Mouse (Mus musculus) heart, adult 18-20 months (tissue): Measurements from ENCODE around the gene Bbs12. TPM values are rescaled to one million over a fixed set of nuclear protein-coding genes. Genes with fewer than 3 reads are reported as not detected.

ENCODE experiments used
- DNase-seq, 2 experiments: peaks; one replicate each; pipeline ENCODE4 v3.0.0; 2021 to 2022; ENCODE audit warnings: mixed read lengths in 1 of 2
- long read RNA-seq, 2 experiments: library from polyadenylated mRNA; stranded (forward); transcript quantifications; one replicate each; pipeline ENCODE4 v2.0.0; 2021
- total RNA-seq, 2 experiments: library from RNA; stranded (reverse); gene quantifications; 2 replicates each; pipeline ENCODE4 v1.2.3; 2021

The Bbs12 gene
- 1 to 10 TPM in 1 of 2 experiments, under 1 TPM in 1; 0.77 to 1.2 TPM for total RNA-seq
- long read RNA-seq, experiment 1, partial matches to known transcripts: 0 of 2 reads
- long read RNA-seq, experiment 1, other reads (novel, unspliced or antisense): 1 of 2 reads
- long read RNA-seq, experiment 2: 0 reads

DNA sequence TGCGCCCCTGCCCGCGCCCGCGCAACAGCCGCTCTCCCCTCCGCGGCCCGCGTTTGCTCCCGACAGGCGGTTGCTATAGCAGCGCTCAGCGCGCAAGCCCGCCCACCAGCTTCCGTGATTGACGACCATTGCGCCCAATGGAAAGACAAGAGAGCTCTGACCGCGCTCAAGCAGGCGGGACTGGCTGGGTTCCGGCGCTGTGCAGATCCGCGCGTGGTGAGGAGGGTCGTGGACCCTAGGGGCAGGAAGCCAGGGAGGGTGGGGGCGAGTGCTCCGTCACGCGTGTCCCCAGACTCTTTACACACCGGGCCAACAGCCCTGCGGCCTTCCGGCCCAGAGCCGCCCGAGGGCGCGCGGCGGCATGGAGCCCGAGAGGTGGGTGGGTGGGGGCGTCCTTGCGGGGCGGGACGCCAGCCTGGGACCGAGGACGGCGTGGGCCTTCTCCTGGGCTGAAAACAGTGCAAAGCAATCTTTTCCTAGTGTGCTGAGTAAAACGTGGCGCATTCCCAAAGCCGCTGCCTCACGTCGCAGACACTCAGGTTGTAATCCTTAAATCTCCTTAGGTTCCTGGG, at the start of gene Bbs12, which contains the start of gene Cetn4:
Gene Bbs12 (plus strand): TSS at position 185 of the 572 bp plus-strand sequence.
Gene Cetn4 (minus strand): TSS at position 339 of the 572 bp plus-strand sequence.
- DNase-seq: peak; percentile 97 to 99

DNA sequence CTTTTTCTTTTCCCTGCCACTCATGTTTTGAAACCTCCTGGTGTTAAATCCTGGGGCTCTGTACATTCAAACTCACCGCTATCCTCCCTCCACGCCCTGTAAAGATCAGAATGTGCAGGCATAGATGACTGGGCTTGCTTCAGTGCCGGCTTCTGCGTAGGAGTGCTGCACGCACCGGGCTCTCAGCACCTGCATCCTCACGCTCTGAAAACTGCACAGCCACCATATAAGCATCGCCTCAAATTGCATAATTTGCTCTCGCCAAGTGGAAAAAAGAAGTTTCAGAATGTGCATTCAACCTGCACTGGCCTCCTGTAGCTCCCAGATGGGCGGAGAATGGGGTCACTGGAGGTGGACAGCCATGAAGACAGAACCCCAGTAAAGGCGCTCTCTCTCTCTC, 44.0 kb upstream of the Bbs12 start:
- DNase-seq: no peak

DNA sequence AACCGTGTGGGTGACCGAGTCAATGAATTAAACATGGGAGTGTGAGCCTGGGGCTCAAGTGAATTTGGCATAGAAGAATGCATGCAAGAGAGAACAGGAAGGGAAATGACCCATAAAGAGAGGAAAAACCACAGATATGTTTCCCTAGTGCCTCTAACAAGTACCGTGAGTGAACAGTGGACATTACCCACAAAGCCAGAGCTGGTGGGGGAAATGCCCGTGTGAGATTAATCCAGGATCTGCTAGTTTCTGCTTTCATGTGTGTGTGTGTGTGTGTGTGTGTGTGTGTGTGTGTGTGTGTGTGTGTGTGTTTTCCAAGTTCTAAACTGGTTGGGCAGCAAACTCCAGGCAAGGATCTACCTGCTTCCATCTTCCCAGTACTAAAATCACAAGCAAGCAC, 42.4 kb upstream of the Bbs12 start:
- DNase-seq: no peak

DNA sequence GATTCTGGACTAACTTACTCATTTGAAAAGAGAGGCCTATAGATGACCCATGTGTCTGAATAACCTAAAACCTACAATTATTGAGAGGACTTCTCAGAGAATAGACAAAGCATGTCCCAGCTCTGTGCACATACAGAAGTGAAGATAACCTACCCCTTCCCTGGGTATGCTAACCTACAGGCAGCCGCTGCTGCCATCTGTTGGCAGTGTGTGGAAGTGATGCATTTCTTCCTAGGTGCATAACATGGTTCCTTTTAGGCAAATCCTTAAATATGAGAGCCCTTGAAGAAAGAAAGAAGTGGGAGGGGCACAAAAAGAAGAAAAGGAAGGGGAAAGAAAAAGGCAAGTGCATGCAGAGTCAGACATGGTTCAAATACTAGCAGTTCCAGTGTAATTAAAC, 41.1 kb upstream of the Bbs12 start:
- DNase-seq: peak; percentile 22 to 62

DNA sequence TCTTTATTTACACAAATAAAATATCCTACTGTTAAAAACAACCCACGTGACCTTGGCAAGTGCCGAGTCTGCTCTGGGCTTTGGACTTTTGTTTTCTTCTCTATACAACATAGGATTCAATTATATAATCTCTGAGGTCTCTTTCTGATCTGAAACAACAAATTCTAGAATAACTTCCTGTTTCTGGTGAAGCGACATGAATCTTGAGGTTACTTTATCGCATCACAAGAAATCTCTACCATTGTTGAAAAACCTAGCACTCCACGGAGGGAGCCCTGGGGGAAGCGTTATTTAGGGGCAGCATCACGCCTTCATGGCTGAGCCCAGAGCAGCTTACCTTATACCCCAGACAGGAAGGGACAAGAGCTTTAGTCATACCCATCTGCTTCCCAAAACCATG, 39.3 kb upstream of the Bbs12 start:
- no peak for DNase-seq

DNA sequence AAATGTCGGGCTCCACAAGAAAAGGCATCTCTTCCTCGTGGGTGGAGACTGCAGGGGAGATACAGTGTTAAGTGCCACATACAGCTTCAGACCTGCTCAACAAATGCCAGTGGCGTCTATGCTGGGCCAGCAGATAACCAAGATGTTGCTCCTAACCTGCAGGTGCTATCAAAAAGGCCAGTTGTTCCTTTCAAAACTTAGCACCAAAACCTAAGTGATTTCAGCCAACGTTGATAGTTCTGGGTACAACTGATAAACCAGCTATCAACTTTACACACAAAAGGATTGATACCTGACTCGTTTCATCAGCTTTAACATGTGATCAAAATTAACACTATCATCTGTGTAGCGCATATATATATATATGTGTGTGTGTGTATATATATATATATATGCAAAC, 37.7 kb upstream of the Bbs12 start:
- no peak for DNase-seq

DNA sequence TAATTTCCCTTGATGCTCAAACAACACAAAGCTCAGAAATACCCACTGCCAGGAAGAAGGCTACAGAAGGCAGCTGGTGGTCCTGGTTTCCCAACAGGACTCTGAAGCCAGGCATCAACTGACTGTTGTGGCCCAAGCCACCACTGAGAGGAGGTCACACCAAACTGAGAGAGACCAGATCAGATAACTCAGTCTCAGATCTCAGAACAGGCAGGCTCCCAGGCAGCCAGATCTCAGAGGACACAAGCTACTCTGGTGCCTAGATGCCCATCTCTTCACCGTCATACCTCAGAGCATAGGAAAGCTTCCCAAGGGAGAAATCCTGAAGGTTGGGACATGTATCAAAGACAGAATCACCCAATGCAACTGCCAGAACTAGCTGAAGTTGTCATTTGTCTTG, 32.1 kb upstream of the Bbs12 start:
- DNase-seq: no peak

DNA sequence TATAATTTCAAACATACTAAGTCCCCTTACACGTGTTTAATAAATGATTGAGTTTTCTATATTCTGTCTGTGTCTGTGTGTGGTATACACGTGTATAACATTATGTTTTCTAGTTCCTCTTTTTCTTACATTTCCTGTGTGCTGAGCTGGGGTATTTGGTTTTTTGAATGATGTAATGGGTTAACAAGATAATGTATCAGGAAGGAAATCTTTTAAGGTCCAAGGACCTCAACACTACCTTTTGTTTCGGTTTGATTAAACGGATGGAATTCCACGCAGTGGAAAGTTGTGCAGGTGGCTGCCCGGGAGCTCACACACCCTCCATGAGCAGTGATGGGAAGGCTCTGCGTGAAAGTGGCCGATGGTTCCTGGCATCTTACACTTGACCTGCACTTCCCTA, 31.5 kb upstream of the Bbs12 start:
- no peak for DNase-seq

DNA sequence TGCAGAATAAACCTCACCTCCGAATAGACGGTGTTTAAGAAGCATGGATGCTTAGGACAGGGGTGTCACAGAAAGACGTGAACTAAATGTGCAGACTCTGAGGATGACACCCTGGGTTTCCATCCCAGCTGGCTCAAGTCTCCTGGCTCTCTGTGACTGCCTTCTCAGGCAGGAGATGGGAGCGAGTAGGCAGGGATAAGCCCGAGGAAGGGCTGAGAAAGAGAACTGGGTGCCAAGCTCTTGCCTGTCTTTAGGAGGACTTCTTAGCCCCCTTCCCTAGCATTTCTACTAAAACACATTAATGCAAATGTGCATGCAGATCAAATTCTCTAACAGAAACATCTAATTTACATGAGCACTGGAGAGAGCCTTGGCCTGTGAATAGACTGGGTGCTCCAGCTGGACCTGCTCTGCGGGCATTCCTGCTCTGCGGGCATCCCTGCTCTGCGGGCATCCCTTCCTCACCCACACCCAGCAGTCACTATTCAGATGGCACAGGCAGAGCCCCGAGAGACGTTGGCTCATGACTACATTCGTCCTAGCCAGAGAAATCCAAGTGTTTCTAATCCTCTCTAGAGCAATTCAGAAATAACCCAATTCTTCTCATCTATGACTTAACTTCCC, 29.9 kb upstream of the Bbs12 start:
- DNase-seq: no peak

DNA sequence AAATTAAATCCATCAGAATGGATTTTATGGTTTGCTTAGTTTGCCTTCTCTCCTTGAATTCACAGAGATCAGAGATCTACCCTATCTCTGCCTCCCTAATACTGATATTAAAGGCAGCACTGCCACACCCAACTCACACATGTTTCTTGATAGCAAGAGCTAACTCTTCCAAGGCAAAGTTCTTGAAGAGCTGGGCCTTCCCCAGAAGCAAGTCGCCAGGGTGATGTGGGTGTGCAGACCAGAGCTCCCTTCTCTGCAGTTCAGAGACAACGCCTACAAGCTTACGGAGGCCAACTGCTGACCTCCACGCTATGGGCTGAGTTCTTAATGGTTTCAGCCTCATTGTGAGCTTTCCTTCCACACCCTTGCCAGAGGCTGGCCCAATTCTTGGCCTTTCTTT, 29.1 kb upstream of the Bbs12 start:
- no peak for DNase-seq

DNA sequence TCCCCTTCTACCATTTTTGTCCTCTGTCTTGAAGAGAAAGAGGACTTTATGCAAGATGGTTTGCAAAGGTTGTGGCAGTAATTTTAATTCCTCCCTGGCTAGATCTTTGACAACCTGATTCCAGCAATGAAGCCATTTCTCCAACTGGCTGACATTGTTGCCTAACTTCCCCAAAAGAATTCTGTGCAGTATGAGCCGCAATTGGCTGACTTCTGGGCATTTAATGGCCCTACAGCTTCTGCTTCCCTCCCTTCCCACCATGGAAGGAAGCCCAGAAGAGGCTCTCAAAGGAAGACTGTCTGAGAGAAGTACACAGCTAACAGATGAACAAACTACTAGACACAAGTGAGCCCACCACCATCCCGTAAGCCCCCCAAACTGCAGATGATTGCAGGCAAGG, 23.1 kb upstream of the Bbs12 start:
- DNase-seq: no peak

DNA sequence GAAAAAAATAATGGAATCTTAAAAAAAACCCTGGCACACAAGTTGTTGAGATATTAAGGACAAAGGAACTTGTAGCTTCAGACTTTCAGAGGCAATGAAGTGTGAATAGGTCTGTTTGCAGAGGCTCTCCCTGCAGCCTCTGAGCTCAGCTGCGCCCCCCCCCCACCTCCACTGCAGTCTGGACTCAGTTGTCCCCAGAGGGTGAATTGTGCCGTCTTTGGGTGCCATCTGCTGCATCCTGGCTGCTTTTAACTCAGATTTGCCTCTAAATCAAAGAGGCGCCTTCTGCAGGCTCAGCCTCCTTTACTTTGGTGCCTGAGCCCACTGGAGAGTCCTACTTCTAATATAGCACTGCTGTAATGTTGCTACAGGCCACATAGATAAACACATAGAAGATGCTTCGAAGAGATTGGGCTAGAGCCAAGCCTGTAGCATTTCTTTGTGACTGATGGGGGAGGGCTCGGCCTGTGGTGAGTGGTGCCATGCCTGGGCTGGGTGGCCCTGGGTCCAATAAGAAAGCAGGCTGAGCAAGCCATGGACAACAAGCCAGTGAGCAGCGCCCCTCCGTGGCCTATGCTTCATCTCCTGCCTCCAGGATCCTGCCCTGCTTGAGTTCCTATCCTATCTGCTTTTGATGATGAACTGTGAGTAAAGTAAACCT, 21.3 kb upstream of the Bbs12 start:
- no peak for DNase-seq

DNA sequence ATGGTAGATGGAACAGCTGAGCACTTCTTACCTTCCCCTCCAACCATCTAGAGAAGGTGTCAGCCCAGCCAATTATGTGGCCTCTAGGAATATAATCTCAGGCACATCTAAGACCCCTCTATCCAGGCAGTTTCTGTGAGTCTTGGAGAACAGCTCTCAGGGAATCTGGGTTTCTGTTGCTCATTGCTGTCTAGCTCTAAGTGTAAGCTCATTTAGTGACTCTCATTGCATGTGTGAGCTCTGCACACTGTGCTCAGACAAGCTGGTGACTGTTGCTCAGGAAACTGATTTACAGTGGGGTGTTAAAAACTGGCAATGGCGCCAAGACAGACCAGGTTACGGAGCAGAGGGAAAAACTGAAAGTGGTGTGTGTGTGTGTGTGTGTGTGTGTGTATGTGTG, 20.4 kb upstream of the Bbs12 start:
- DNase-seq: no peak

DNA sequence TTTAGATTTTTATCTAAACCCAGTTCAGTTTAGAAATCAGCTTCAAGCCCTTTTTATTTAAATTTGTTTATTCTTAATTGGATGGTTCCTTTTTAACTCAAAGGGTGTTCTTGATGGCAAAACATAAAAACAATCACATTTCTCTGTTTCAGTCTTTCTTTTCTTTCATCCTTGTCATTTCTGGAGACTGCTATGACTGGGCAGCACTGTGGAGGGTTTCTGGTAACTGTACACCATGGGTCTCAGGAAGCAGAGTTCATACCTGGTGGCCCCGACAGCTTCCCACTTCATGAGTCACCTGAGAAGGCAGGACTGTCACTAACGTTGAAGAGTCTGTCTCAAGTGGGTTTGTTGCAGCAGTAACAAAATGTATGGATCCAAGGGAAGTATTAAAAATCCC, 19.7 kb upstream of the Bbs12 start:
- DNase-seq: no peak

DNA sequence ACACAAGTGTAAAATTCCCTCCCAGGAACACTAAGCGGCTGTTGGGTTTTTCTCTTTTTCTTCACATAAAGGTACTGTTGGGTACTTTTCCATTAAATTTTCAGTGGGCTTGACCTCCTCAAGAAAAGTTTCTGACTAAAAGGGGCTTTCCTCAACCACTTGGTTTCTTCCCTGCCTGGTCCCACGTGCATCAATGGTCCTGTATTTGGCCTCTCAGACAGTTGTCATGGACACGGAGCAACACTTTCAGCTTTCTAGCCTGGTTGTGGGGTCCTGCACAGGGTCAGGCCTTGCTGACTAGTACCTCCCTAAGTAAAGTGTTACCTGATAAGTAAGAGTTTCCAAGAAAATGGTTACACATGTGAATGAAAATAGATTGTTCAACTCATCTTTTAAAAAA, 12.9 kb upstream of the Bbs12 start:
- no peak for DNase-seq

DNA sequence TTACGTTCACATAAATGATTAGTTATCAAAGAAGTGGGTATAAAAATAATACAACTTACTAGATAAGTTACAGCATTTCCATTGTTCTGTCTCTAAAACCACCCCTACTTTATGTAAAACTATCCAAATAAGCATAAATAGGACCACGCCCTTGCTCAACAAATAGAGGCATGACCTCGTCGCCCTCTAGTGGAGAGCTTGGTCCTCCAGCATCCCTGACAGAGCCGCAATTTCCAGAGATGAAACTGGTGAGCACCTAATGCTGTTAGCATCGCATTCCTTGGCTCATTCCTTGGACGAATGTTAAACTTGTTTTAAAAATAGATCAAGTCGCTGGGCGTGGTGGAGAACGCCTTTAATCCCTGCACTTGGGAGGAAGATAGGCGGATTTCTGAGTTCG, 9.7 kb upstream of the Bbs12 start:
- DNase-seq: peak; percentile 32 to 55

DNA sequence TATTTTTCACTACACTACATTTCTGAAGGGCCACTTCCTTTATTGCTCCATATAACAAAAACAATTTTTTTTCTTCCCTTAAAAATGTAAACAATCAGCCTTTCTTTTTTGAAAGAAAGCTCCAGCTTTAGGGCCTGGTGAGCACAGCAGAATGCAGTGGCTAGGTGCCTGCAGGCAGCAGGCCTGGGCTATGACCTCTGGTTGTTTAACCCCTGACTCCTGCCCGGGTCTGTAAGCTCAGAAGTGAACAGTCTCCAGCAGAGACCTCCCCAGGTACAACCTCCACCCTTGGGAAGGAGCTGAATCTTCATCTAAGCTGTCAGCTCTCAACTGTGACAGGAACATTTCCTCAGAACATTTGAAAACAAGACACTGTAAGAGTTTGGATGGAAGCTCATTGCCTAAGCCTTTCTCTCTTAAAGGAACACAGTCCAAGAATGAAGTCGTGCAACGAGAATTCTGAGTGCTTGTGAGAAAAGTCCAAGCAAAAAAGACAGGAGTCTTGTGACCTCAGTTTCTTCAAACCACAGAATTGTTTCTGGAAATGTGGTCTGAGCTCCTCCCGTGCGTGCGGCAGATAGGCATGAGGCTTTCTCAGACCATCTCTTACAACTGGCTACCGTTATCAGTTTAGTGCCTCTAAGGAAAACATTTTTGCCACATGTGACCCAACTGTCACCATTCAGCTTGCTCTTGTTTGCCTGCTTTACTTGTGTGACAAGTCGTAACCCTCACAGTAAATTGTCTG, 8.8 kb upstream of the Bbs12 start:
- no peak for DNase-seq

DNA sequence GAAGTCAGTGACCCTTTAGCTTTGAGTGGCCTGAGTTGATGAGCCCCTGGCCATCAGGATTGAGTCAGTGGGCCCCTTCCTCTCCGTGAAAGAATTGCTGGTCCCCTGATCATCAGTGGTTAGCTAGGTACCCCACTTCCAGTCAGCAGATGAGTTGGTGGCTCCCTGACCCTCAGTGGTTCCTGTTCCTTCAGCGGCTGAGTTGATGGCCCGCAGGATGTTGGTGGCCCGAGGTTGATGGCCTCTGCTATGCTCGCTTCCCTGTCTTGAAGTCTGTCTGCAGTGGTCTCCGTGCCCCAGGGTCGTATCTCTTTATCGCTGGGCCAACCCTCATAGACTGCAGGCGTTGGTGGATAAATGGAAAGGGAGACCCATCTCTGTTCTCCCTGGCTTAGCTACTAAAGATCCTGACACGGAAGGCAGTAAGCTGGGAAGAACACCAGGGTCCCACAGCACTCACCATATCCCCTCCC, 421 bp upstream of the Bbs12 start:
- no peak for DNase-seq

DNA sequence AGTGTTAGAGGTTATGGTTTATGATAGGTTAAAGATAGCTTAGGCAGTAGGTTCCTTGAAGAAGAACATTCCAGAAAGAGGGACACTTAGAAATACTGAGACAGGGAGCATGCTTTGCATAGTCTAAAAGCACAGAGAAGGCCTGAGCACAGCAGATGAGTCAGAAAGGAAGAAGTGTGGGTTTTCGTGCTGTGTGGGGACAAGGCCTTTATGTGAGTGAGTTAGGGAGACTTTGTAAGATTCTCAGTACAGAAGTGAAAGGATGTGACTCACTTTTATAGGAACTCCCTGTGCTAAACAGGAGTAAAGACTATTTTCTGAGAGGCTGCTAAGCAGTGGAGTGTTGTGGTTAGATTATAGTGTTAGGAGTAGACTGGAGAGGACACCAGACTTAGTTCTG, 1.0 kb downstream of the Bbs12 start:
- peak; percentile 21 to 41 for DNase-seq

DNA sequence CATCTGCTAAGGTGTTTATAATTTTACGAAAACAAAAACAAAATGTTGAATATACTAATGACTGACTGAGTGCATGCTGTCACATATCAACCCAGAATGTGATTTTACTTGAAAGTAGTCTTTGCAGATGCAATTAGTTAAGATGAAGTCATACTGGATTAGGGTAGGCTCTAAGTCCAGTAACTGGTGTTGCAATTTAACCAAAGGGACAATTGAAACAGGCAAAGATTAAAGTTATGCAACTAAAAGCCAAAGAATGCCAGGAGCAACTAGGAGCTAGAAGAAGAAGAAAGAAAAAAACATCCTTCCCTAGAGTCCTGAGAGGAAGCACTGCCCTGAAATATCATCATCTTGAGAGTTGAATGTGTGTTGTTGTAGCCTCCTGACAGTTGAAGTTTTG, 3.9 kb downstream of the Bbs12 start:
- no peak for DNase-seq

DNA sequence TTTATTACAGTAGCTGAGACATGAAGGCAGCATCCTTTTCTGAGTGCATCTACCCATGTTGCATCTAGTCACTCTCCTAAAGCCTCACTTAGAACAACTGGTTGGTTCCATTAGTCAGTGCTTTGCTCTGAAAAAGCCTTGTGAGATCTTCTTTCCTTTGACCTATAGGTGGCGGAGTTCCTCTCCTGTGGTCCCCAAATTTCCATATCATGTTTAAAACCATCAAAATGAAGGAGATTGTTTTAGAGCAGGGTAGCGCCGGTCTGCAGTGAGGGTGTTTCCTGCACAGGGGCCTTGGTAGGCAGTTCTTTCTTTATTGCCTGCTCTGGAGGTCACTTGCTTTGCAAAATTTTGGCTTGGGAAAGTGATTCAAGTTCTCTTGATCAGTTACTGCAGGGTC, 12.0 kb downstream of the Bbs12 start:
- DNase-seq: peak in 1 of 2 experiments; percentile 46

DNA sequence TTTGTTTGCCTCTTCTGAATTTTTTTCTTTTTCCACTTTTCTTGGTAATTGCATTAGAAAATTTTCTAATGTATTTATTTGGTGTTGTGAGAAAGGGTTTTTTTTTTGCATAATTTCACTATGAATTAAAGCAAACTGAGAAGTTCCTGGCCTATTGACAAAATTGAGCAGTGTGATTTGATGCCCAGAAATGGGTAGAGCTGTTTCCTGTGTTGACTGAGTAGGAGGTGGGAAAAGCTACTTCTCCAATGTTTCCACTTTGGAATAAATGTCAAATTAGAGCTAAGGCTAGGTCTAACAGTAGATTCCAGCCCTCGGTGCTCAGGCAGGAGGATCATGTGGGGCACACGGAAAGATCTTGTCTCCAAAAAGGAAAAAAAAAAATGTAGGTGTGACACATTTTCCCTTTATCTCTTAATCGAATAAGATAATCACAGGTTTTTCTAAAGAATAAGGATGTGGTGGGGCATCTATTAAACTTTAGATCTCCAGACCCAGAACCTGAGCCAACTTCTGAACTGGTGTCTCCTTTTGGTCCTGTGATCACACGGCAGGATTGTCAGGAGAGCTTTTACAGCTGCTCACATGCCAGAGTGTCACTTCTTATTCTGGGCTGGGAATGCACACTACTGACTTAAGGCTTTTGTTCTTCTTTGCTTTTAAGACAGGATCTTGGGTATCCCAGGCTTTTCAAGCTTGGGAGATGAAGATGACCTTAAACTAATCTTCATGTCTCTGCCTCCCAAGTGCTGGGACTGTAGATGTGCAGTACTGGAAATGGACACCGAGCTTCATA, 13.2 kb downstream of the Bbs12 start:
- DNase-seq: no peak
